Mouse (Mus musculus) forebrain, embryonic 14.5 days (tissue): Measurements from ENCODE around the gene Akr1cl. TPM values are rescaled to one million over a fixed set of nuclear protein-coding genes. Genes with fewer than 3 reads are reported as not detected.
A peak's percentile ranks its signal among the peaks of the same experiment; 100 is the strongest.

Experiments
- ATAC-seq: fragments of 200-750 bp; cut with Nextera tagmentation; 2 replicates; pipeline ENCODE4 v1.8.0; 2017; ENCODE audit warnings: mild to moderate bottlenecking, moderate library complexity
- DNase-seq: peaks from one replicate; pipeline ENCODE4 v3.0.0-alpha.2; 2015; ENCODE audit warnings: low spot score
- H3K27ac ChIP-seq: fragments of 300-500 bp; sonication (generic); 2 replicates; pipeline ENCODE4 v1.5.1; 2014; ENCODE audit warnings: low read depth, mild to moderate bottlenecking, control low read depth, low read length, moderate library complexity
- H3K27me3 ChIP-seq: fragments of 300-500 bp; sonication (generic); replicated peaks from 2 replicates; pipeline ENCODE4 v1.6.1; 2014; ENCODE audit warnings: low read length, control low read depth, mixed read lengths; ENCODE audit not compliant: control insufficient read depth, insufficient read depth
- H3K36me3 ChIP-seq: fragments of 300-500 bp; sonication (generic); 2 replicates; pipeline ENCODE4 v1.6.1; 2014; ENCODE audit warnings: low read length, control low read depth; ENCODE audit not compliant: control insufficient read depth, insufficient read depth
- H3K4me1 ChIP-seq: fragments of 300-500 bp; sonication (generic); 2 replicates; pipeline ENCODE4 v1.6.1; 2014; ENCODE audit warnings: antibody characterized with exemption, low read length, control low read depth; ENCODE audit not compliant: control insufficient read depth, insufficient read depth
- H3K4me2 ChIP-seq: fragments of 300-500 bp; sonication (generic); 2 replicates; pipeline ENCODE4 v1.6.1; 2014; ENCODE audit warnings: mild to moderate bottlenecking, control low read depth, low read length
- H3K4me3 ChIP-seq: fragments of 300-500 bp; sonication (generic); 2 replicates; pipeline ENCODE4 v1.5.1; 2014; ENCODE audit warnings: low read depth, low read length, control low read depth
- H3K9ac ChIP-seq: fragments of 300-500 bp; sonication (generic); 2 replicates; pipeline ENCODE4 v1.6.1; 2014; ENCODE audit warnings: mild to moderate bottlenecking, low read length, control low read depth, moderate library complexity
- H3K9me3 ChIP-seq: fragments of 300-500 bp; sonication (generic); replicated peaks from 2 replicates; pipeline ENCODE4 v1.6.1; 2016; ENCODE audit warnings: low read length, control low read depth, mixed read lengths; ENCODE audit not compliant: control insufficient read depth
- WGBS: fragments of 180-500 bp; shearing (Covaris S2); extraction: QIAGEN DNeasy Blood & Tissue Kit; methylation state at CpG from one replicate; pipeline ENCODE4 v1.1.7; 2014; 5-methylcytosine and 5-hydroxymethylcytosine counted together
- polyA plus RNA-seq: library from polyadenylated mRNA; unstranded; fragments of >200 nt; fragmentation: Nextera tagmentation; extraction: Ambion mirVana; gene quantifications from 2 replicates; pipeline ENCODE4 v1.2.1, GENCODE M21; 2014

Gene Akr1cl
- not detected in 2 replicates for polyA plus RNA-seq

GRCm38 (mm10) chr1:65032641-65033040, at the start of gene Akr1cl:
TSS of gene Akr1cl (minus strand) at chr1:65032759.
- no peaks in the 10 kb centered on the region for H3K36me3 ChIP-seq
- H3K9me3 ChIP-seq = no peaks in the 10 kb centered on the region
- H3K9ac ChIP-seq = no peak within 1 kb of the TSS
- H3K27me3 ChIP-seq = no peaks in the 10 kb centered on the region
- no peak within 1 kb of the TSS for H3K4me2 ChIP-seq
- ATAC-seq = no peak
- no peak within 1 kb of the TSS for H3K4me3 ChIP-seq
- DNase-seq = no peak
- H3K4me1 ChIP-seq = no peaks in the 10 kb centered on the region
- H3K27ac ChIP-seq = no peak within 1 kb of the TSS

DNA sequence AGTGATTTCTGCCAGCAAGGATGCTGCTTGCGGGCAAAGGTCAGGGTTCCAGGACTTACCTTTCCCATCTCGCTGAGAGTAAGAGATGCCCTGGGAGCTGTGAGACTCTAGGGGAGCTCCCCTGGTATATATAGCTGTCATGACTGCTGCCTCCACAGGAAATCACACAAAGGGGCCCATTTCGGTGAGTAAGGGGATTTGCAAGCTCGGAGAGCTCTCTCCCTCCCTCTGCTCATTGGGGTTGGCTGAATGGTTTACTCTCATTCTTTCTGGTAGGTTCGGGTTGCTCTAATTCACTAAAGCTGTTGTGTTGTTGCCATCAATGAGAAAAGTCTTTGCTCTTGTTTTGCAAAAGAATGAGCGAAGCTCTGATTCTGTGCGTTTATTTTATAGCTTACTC, 49.6 kb upstream of the Akr1cl start, which contains the start of gene Crygb:
TSS of gene Crygb (minus strand) at position 101 of the 400 bp plus-strand sequence.
- no peaks in the 10 kb centered on the region for H3K4me1 ChIP-seq
- H3K27ac ChIP-seq = no peak within 1 kb of the TSS
- no peak within 1 kb of the TSS for H3K4me3 ChIP-seq
- H3K36me3 ChIP-seq = no peaks in the 10 kb centered on the region
- 21% methylated on average over 7 of the region's 7 CpGs for WGBS
- no peaks in the 10 kb centered on the region for H3K27me3 ChIP-seq
- no peaks in the 10 kb centered on the region for H3K9me3 ChIP-seq
- no peak for DNase-seq
- H3K4me2 ChIP-seq = 0 out of 2 replicates have a peak within 1 kb of the TSS, but pooled peaks have one; percentile 14
- no peak for ATAC-seq
- no peak within 1 kb of the TSS for H3K9ac ChIP-seq

- H3K4me1 ChIP-seq = no peaks in the 10 kb centered on the region
- H3K9ac ChIP-seq = no peak overlapping the region
- no peak overlapping the region for H3K4me2 ChIP-seq
- no peaks in the 10 kb centered on the region for H3K27me3 ChIP-seq
- H3K36me3 ChIP-seq = no peaks in the 10 kb centered on the region
- no peak for ATAC-seq
- H3K9me3 ChIP-seq = no peaks in the 10 kb centered on the region
- WGBS = 22% methylated on average over 5 of the region's 5 CpGs
- peak; percentile 39 for DNase-seq
- H3K4me3 ChIP-seq = no peak overlapping the region
- no peak overlapping the region for H3K27ac ChIP-seq
Measured at GRCm38 (mm10) chr1:65075607-65076006, 43.0 kb upstream of the Akr1cl start.

DNA sequence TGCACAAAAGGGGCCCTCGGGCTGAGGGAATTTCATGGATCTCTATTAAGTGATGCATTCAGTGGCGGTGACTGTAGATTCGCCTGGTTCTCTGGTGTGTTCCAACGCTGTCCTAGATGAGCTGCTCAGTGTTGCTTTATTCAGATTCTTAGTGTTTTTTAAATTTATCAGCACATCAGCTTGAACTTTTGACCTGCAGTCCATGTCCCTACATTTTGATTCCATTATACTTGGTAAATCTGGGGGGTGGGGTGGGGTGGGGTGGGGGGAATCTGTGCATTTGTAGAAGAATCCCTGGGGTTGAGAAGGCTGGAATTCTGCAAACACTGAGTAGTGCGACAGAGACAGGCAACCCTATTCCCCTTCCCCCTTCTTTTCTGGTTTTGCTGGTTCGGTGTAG, 41.0 kb upstream of the Akr1cl start, which contains the start of gene Crygc:
TSS of gene Crygc (minus strand) at position 101 of the 400 bp plus-strand sequence.
- H3K4me1 ChIP-seq = no peaks in the 10 kb centered on the region
- no peaks in the 10 kb centered on the region for H3K9me3 ChIP-seq
- no peaks in the 10 kb centered on the region for H3K27me3 ChIP-seq
- H3K36me3 ChIP-seq = no peaks in the 10 kb centered on the region
- no peak within 1 kb of the TSS for H3K4me2 ChIP-seq
- DNase-seq (no peak), ATAC-seq (no peak)
- WGBS = 59% methylated on average over 6 of the region's 6 CpGs
- H3K4me3 ChIP-seq = no peak within 1 kb of the TSS
- H3K27ac ChIP-seq = no peak within 1 kb of the TSS
- H3K9ac ChIP-seq = no peak within 1 kb of the TSS

DNA sequence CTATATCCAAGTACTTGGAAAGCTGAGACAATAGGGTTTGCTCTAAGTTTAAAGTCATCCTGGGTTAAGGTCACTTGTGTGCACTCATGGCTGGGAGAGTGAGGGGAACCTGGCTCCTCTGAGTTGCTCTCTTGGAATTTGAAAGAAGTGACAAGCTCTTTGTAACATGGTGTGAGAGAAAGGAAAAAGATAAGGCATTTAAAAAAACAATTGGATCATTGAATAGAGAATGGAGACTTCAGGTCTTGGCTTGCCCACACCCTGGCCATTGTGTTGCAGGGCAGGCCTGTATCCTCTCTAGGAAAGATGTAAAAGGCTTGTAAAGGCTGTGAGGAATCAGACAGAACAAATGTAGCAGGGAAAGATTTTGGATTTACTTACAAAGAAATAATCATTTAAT, 35.3 kb upstream of the Akr1cl start:
- no peaks in the 10 kb centered on the region for H3K4me1 ChIP-seq
- DNase-seq (no peak), ATAC-seq (no peak)
- no peak overlapping the region for H3K4me3 ChIP-seq
- H3K27me3 ChIP-seq = no peaks in the 10 kb centered on the region
- H3K27ac ChIP-seq = no peak overlapping the region
- H3K9ac ChIP-seq = no peak overlapping the region
- H3K9me3 ChIP-seq = no peaks in the 10 kb centered on the region
- no peaks in the 10 kb centered on the region for H3K36me3 ChIP-seq
- no peak overlapping the region for H3K4me2 ChIP-seq

- Histone ChIP-seq H3K36me3 (no peaks in the 10 kb centered on the region), H3K4me2 (no peak overlapping the region), H3K9ac (no peak overlapping the region), H3K27ac (no peak overlapping the region), H3K9me3 (no peaks in the 10 kb centered on the region), H3K4me3 (no peak overlapping the region), H3K27me3 (no peaks in the 10 kb centered on the region), H3K4me1 (no peaks in the 10 kb centered on the region)
- ATAC-seq (no peak), DNase-seq (peak; percentile 11)
- WGBS = 79% methylated on average over 15 of the region's 15 CpGs
Measured at GRCm38 (mm10) chr1:65064201-65064600, 31.6 kb upstream of the Akr1cl start.

DNA sequence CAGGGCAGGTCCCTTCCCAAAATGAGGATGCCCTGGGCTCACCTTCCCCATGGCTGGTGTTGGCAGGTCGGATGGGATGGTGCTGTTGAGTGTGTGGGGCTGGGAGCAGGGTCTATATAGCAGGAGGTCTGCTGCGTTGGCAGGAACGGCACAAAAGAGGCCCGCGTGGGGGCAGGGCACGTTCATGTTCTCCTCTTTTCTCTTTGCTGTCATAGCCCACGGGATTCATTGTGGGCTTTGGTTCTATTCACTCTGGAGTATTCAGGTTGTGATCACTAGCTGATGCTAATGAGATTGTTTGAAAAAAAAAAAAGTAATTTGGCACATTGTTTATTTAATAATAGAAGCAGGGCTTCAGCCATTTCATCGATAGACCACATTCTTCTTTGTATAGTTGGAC, 30.8 kb upstream of the Akr1cl start, which contains the start of gene Crygd:
TSS of gene Crygd (minus strand) at position 101 of the 400 bp plus-strand sequence.
- Histone ChIP-seq H3K4me2 (no peak within 1 kb of the TSS), H3K27me3 (no peaks in the 10 kb centered on the region), H3K9ac (no peak within 1 kb of the TSS), H3K36me3 (no peaks in the 10 kb centered on the region), H3K9me3 (no peaks in the 10 kb centered on the region), H3K4me1 (no peaks in the 10 kb centered on the region), H3K4me3 (no peak within 1 kb of the TSS), H3K27ac (no peak within 1 kb of the TSS)
- 25% methylated on average over 8 of the region's 8 CpGs for WGBS
- no peak for DNase-seq
- no peak for ATAC-seq

GRCm38 (mm10) chr1:65052140-65052539, 19.6 kb upstream of the Akr1cl start:
- Histone ChIP-seq H3K4me2 (no peak overlapping the region), H3K9ac (no peak overlapping the region), H3K27me3 (no peaks in the 10 kb centered on the region), H3K27ac (no peak overlapping the region), H3K36me3 (no peaks in the 10 kb centered on the region), H3K4me1 (no peaks in the 10 kb centered on the region), H3K4me3 (no peak overlapping the region), H3K9me3 (no peaks in the 10 kb centered on the region)
- 30% methylated on average over 2 of the region's 2 CpGs for WGBS
- ATAC-seq (no peak), DNase-seq (no peak)

DNA sequence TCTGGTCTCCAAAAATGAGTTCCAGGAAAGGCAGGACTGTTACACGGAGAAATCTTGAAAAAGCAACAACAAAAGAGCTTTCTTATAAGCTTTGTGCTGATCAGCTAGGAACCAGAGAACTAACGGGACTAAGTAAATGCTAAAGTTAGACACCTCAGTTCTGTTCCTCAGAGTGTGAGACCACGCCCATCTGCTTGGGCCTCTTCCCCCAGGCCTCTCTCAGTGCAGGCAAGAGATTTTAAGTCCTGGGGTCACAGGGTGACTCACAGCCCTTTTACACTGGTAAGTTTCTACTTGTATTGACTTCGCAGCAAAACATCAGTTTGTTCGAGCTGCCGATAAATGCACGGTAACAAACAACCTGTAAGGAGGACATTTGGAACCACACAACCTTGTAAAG, 19.1 kb upstream of the Akr1cl start:
- Histone ChIP-seq H3K9me3 (no peaks in the 10 kb centered on the region), H3K4me1 (no peaks in the 10 kb centered on the region), H3K4me3 (no peak overlapping the region), H3K4me2 (no peak overlapping the region), H3K9ac (no peak overlapping the region), H3K36me3 (no peaks in the 10 kb centered on the region), H3K27ac (no peak overlapping the region), H3K27me3 (no peaks in the 10 kb centered on the region)
- 56% methylated on average over 7 of the region's 7 CpGs for WGBS
- DNase-seq (no peak), ATAC-seq (no peak)
